Mouse (Mus musculus) E14TG2a.4 (cell line): ENCODE results near the gene Olfr791.

ENCODE experiments used
- H3K27me3 ChIP-seq: 2 replicates; pipeline ENCODE4 v1.6.1; 2014; ENCODE audit warnings: low read length, control low read depth; ENCODE audit not compliant: insufficient read depth
- H3K36me3 ChIP-seq: 2 replicates; pipeline ENCODE4 v1.6.1; 2014; ENCODE audit warnings: low read length, control low read depth; ENCODE audit not compliant: insufficient read depth
- H3K4me1 ChIP-seq: replicated peaks from 2 replicates; pipeline ENCODE4 v1.6.1; 2014; ENCODE audit warnings: low read depth, low read length, control low read depth
- H3K4me3 ChIP-seq: replicated peaks from 2 replicates; pipeline ENCODE4 v1.5.1; 2014; ENCODE audit warnings: mild to moderate bottlenecking, low read length
- H3K9me3 ChIP-seq: 2 replicates; pipeline ENCODE4 v1.6.1; 2014; ENCODE audit warnings: low read length, control low read depth
- CTCF ChIP-seq: conservative IDR thresholded peaks from 2 replicates; pipeline ENCODE4 v1.5.1; 2014; ENCODE audit warnings: low read length
- NANOG ChIP-seq: IDR thresholded peaks from 2 replicates; pipeline ENCODE4 v1.6.1; 2014; ENCODE audit warnings: borderline replicate concordance, low read length, mixed read lengths
- POU5F1 ChIP-seq: IDR thresholded peaks from 2 replicates; pipeline ENCODE4 v1.6.1; 2014; ENCODE audit warnings: low read length, borderline replicate concordance

Gene Olfr791

GRCm38 (mm10) chr10:129577066-129577465 lies 55.5 kb downstream of the Olfr791 start:
- H3K36me3 ChIP-seq = no peaks in the 10 kb centered on the region
- no peak overlapping the region for H3K4me3 ChIP-seq
- no peaks in the 10 kb centered on the region for H3K4me1 ChIP-seq
- H3K9me3 ChIP-seq = no peaks in the 10 kb centered on the region
- no peak for TF ChIP-seq POU5F1
- TF ChIP-seq NANOG = no peak
- no peak for TF ChIP-seq CTCF
- H3K27me3 ChIP-seq = no peaks in the 10 kb centered on the region
